Mouse (Mus musculus) myocyte (in vitro differentiated cells): ENCODE data around the gene Ank. TPM values are rescaled to one million over a fixed set of nuclear protein-coding genes. Genes with fewer than 3 reads are reported as not detected.
A peak's percentile ranks its signal among the peaks of the same experiment; 100 is the strongest.

ENCODE experiments used
- H3K27me3 ChIP-seq: one replicate; pipeline ENCODE4 v1.6.1; 2011; ENCODE audit not compliant: control insufficient read depth, insufficient read depth, insufficient read length
- H3K36me3 ChIP-seq: one replicate; pipeline ENCODE4 v1.6.1; 2011; ENCODE audit not compliant: control insufficient read depth, insufficient read depth
- H3K4me2 ChIP-seq: one replicate; pipeline ENCODE4 v1.6.1; 2011; ENCODE audit warnings: low read depth, control low read depth
- H3K4me3 ChIP-seq: one replicate; pipeline ENCODE4 v1.5.1; 2011; ENCODE audit warnings: mild to moderate bottlenecking, control low read depth, moderate library complexity
- H3K79me2 ChIP-seq: one replicate; pipeline ENCODE4 v1.6.1; 2011; ENCODE audit not compliant: control insufficient read depth, insufficient read depth
- H3ac ChIP-seq: one replicate; pipeline ENCODE4 v1.6.1; 2011; ENCODE audit not compliant: control insufficient read depth, insufficient read length
- CEBPB ChIP-seq: IDR thresholded peaks from 2 replicates; pipeline ENCODE4 v1.6.1; 2011; ENCODE audit warnings: mild to moderate bottlenecking, moderate library complexity; ENCODE audit not compliant: poor library complexity, insufficient read depth, severe bottlenecking
- E2F4 ChIP-seq: IDR thresholded peaks from one replicate; pipeline ENCODE4 v1.6.1; 2011; ENCODE audit warnings: mild to moderate bottlenecking, control low read depth, moderate library complexity; ENCODE audit not compliant: insufficient read depth
- MAX ChIP-seq: IDR thresholded peaks from one replicate; pipeline ENCODE4 v1.6.1; 2011; ENCODE audit warnings: low read depth, mild to moderate bottlenecking, control low read depth
- MYOD1 ChIP-seq, 3 experiments: IDR thresholded peaks; one replicate each; pipeline ENCODE4 v1.6.1; 2011; ENCODE audit warnings: control low read depth in 2 of 3, low read depth in 2 of 3, mild to moderate bottlenecking in 2 of 3, moderate library complexity in 1 of 3; ENCODE audit not compliant: insufficient read length in 2 of 3, control insufficient read depth in 1 of 3
- MYOG ChIP-seq, 3 experiments: IDR thresholded peaks; one replicate each; pipeline ENCODE4 v1.6.1; 2011; ENCODE audit warnings: control low read depth in 2 of 3, low read depth in 2 of 3, mild to moderate bottlenecking in 2 of 3; ENCODE audit not compliant: insufficient read length in 2 of 3, control insufficient read depth in 1 of 3, insufficient read depth in 1 of 3
- POLR2A ChIP-seq: IDR thresholded peaks from one replicate; pipeline ENCODE4 v1.6.1; 2011; ENCODE audit warnings: low read depth, mild to moderate bottlenecking, control low read depth, moderate library complexity; ENCODE audit not compliant: insufficient read length
- POLR2AphosphoS2 ChIP-seq: IDR thresholded peaks from one replicate; pipeline ENCODE4 v1.6.1; 2011; ENCODE audit warnings: low read depth, control low read depth; ENCODE audit not compliant: insufficient read length
- REST ChIP-seq: IDR thresholded peaks from one replicate; pipeline ENCODE4 v1.6.1; 2011; ENCODE audit warnings: mild to moderate bottlenecking, control low read depth, moderate library complexity; ENCODE audit not compliant: insufficient read depth, insufficient read length
- SRF ChIP-seq: IDR thresholded peaks from one replicate; pipeline ENCODE4 v1.6.1; 2011; ENCODE audit warnings: low read depth; ENCODE audit not compliant: control insufficient read depth, insufficient read length
- TCF12 ChIP-seq: IDR thresholded peaks from one replicate; pipeline ENCODE4 v1.6.1; 2011; ENCODE audit warnings: mild to moderate bottlenecking, control low read depth; ENCODE audit not compliant: poor library complexity, insufficient read depth, severe bottlenecking
- TCF3 ChIP-seq: IDR thresholded peaks from one replicate; pipeline ENCODE4 v1.6.1; 2011; ENCODE audit warnings: low read depth, control low read depth; ENCODE audit not compliant: insufficient read length
- USF1 ChIP-seq: IDR thresholded peaks from one replicate; pipeline ENCODE4 v1.6.1; 2011; ENCODE audit warnings: low read depth, mild to moderate bottlenecking, control low read depth, moderate library complexity
- polyA plus RNA-seq: library from polyadenylated mRNA; unstranded; fragments of >200 nt; fragmentation: generic; extraction: Trizol; gene quantifications from one replicate; pipeline ENCODE4 v1.2.1, GENCODE M21; 2012; ENCODE audit warnings: missing spikeins

Ank gene
- polyA plus RNA-seq, 1 experiment, result 103 TPM

GRCm38 (mm10) chr15:27571179-27571578, 104.7 kb downstream of the Ank start:
- Histone ChIP-seq H3K4me2 (no peak overlapping the region), H3K27me3 (no peaks in the 10 kb centered on the region), H3K79me2 (no peaks in the 10 kb centered on the region), H3K36me3 (peaks cover 61% of the 10 kb centered on the region), H3ac (no peak overlapping the region), H3K4me3 (no peak overlapping the region)
- TF ChIP-seq USF1, result no peak
- TF ChIP-seq MAX, result no peak
- no peak for TF ChIP-seq TCF12

- peaks cover 34% of the 10 kb centered on the region for H3K36me3 ChIP-seq
- TF ChIP-seq SRF, result no peak
- peak; percentile 59 for TF ChIP-seq TCF3
- TF ChIP-seq POLR2A, result no peak
- no peak for TF ChIP-seq MAX
- TF ChIP-seq MYOD1 (IDR thresholded peaks at IDR 0.05; ENCODE audit: control insufficient read depth in 1 of 3, insufficient read length in 2 of 3, low read depth in 2 of 3), result peak; percentile 5 to 85 (median 85)
- no peak for TF ChIP-seq CEBPB
- TF ChIP-seq TCF12, result peak; percentile 85
- no peak for TF ChIP-seq REST
- no peak for TF ChIP-seq POLR2AphosphoS2
- TF ChIP-seq E2F4, result no peak
- TF ChIP-seq USF1, result no peak
- TF ChIP-seq MYOG (IDR thresholded peaks at IDR 0.05; ENCODE audit: control insufficient read depth in 1 of 3, insufficient read depth in 1 of 3, insufficient read length in 2 of 3, low read depth in 2 of 3), result peak; percentile 28 to 83 (median 36)
- no peak overlapping the region for H3K4me3 ChIP-seq
- no peaks in the 10 kb centered on the region for H3K79me2 ChIP-seq
- no peaks in the 10 kb centered on the region for H3K27me3 ChIP-seq
- no peak overlapping the region for H3ac ChIP-seq
- no peak overlapping the region for H3K4me2 ChIP-seq
Observed at GRCm38 (mm10) chr15:27574992-27575781, 108.7 kb downstream of the Ank start.

GRCm38 (mm10) chr15:27575932-27576331, 109.5 kb downstream of the Ank start:
- Histone ChIP-seq H3K36me3 (peaks cover 34% of the 10 kb centered on the region), H3ac (no peak overlapping the region), H3K79me2 (no peaks in the 10 kb centered on the region), H3K4me3 (no peak overlapping the region), H3K27me3 (no peaks in the 10 kb centered on the region), H3K4me2 (no peak overlapping the region)
- TF ChIP-seq USF1 (no peak), MAX (no peak), CEBPB (no peak), MYOD1 (IDR thresholded peaks at IDR 0.05; ENCODE audit: control insufficient read depth in 1 of 3, insufficient read length in 2 of 3, low read depth in 2 of 3) (peak in 2 of 3 experiments; percentile 49 to 51), MYOG (IDR thresholded peaks at IDR 0.05; ENCODE audit: control insufficient read depth in 1 of 3, insufficient read depth in 1 of 3, insufficient read length in 2 of 3, low read depth in 2 of 3) (peak in 1 of 3 experiments; percentile 56), E2F4 (no peak)

- Histone ChIP-seq H3ac (no peak overlapping the region), H3K36me3 (peaks cover 26% of the 10 kb centered on the region), H3K27me3 (no peaks in the 10 kb centered on the region), H3K4me2 (no peak overlapping the region), H3K4me3 (no peak overlapping the region), H3K79me2 (no peaks in the 10 kb centered on the region)
- TF ChIP-seq POLR2AphosphoS2 (no peak), TCF3 (no peak)
Observed at GRCm38 (mm10) chr15:27576886-27577285, 110.4 kb downstream of the Ank start.

- Histone ChIP-seq H3K79me2 (no peaks in the 10 kb centered on the region), H3K36me3 (peaks cover 20% of the 10 kb centered on the region), H3ac (no peak overlapping the region), H3K27me3 (no peaks in the 10 kb centered on the region), H3K4me2 (no peak overlapping the region), H3K4me3 (no peak overlapping the region)
- TF ChIP-seq MYOD1 (IDR thresholded peaks at IDR 0.05; ENCODE audit: control insufficient read depth in 1 of 3, insufficient read length in 2 of 3, low read depth in 2 of 3) (peak in 1 of 3 experiments; percentile 3), MYOG (IDR thresholded peaks at IDR 0.05; ENCODE audit: control insufficient read depth in 1 of 3, insufficient read depth in 1 of 3, insufficient read length in 2 of 3, low read depth in 2 of 3) (peak in 1 of 3 experiments; percentile 52), REST (no peak), MAX (no peak)
Observed at GRCm38 (mm10) chr15:27577915-27578780, 111.7 kb downstream of the Ank start.
